Mouse (Mus musculus): ENCODE measurements around the gene Raf1. TPM values are rescaled to one million over a fixed set of nuclear protein-coding genes. Genes with fewer than 3 reads are reported as not detected.

Gene Raf1
- polyA plus RNA-seq, 1 experiment, result 209 TPM

DNA sequence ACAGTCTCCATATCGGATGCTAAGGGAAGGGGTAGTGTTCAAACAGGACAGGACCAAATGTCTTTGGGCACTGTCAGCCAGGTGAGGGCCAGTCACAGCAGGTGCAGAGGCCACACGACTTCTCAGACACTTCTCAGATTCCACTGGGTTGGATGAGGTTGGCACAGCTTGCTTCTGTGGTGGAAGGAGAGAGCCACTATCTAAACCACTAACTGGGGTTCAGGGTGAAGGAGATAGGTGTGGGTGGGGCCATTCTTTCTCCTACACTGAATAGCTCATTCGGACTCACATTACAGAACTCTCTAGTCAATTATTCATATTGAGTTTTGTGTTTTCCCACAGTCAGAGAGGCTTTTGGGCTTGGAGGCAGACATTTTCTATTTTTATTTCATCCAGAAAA lies 80.8 kb downstream of the Raf1 start:
- H3K4me1 ChIP-seq (replicated peaks; ENCODE audit: control insufficient read depth, insufficient read depth, low read length), result peaks cover 6% of the 10 kb centered on the region
- WGBS, result 55% methylated on average over 3 of the region's 3 CpGs
- no peak overlapping the region for H3K4me3 ChIP-seq (ENCODE audit: control insufficient read depth, insufficient read depth, low read length)
- DNase-seq, result no peak
- no peaks in the 10 kb centered on the region for H3K36me3 ChIP-seq (ENCODE audit: control insufficient read depth, insufficient read depth, low read length)
- no peak overlapping the region for H3K27ac ChIP-seq (ENCODE audit: control insufficient read depth, insufficient read depth, low read length)
- TF ChIP-seq CTCF (IDR thresholded peaks at IDR 0.05; ENCODE audit: borderline replicate concordance, control insufficient read depth, extremely low read depth, insufficient read depth, low read length, poor library complexity) (no peak), POLR2A (IDR thresholded peaks at IDR 0.05; ENCODE audit: control insufficient read depth, extremely low read depth, insufficient read depth, low read length, poor library complexity) (no peak)
- H3K27me3 ChIP-seq (ENCODE audit: control insufficient read depth, insufficient read depth, low read length), result no peaks in the 10 kb centered on the region

GRCm38 (mm10) chr6:115594463-115594862 lies 82.0 kb downstream of the Raf1 start:
- Histone ChIP-seq H3K4me1 (replicated peaks; ENCODE audit: control insufficient read depth, insufficient read depth, low read length) (peaks cover 10% of the 10 kb centered on the region), H3K27ac (ENCODE audit: control insufficient read depth, insufficient read depth, low read length) (no peak overlapping the region), H3K36me3 (ENCODE audit: control insufficient read depth, insufficient read depth, low read length) (no peaks in the 10 kb centered on the region), H3K4me3 (ENCODE audit: control insufficient read depth, insufficient read depth, low read length) (no peak overlapping the region), H3K27me3 (ENCODE audit: control insufficient read depth, insufficient read depth, low read length) (no peaks in the 10 kb centered on the region)
- TF ChIP-seq POLR2A (IDR thresholded peaks at IDR 0.05; ENCODE audit: control insufficient read depth, extremely low read depth, insufficient read depth, low read length, poor library complexity) (no peak), CTCF (IDR thresholded peaks at IDR 0.05; ENCODE audit: borderline replicate concordance, control insufficient read depth, extremely low read depth, insufficient read depth, low read length, poor library complexity) (no peak)
- DNase-seq, result peak; percentile 24
- WGBS, result 12% methylated on average over 3 of the region's 3 CpGs

GRCm38 (mm10) chr6:115593252-115593651 lies 83.2 kb downstream of the Raf1 start:
- H3K27ac ChIP-seq (ENCODE audit: control insufficient read depth, insufficient read depth, low read length), result no peak overlapping the region
- H3K4me3 ChIP-seq (ENCODE audit: control insufficient read depth, insufficient read depth, low read length), result no peak overlapping the region
- WGBS, result 73% methylated on average over 4 of the region's 4 CpGs
- H3K4me1 ChIP-seq (replicated peaks; ENCODE audit: control insufficient read depth, insufficient read depth, low read length), result peaks cover 16% of the 10 kb centered on the region
- H3K27me3 ChIP-seq (ENCODE audit: control insufficient read depth, insufficient read depth, low read length), result no peaks in the 10 kb centered on the region
- TF ChIP-seq POLR2A (IDR thresholded peaks at IDR 0.05; ENCODE audit: control insufficient read depth, extremely low read depth, insufficient read depth, low read length, poor library complexity), result no peak
- no peak for TF ChIP-seq CTCF (IDR thresholded peaks at IDR 0.05; ENCODE audit: borderline replicate concordance, control insufficient read depth, extremely low read depth, insufficient read depth, low read length, poor library complexity)
- DNase-seq, result no peak
- no peaks in the 10 kb centered on the region for H3K36me3 ChIP-seq (ENCODE audit: control insufficient read depth, insufficient read depth, low read length)

GRCm38 (mm10) chr6:115592458-115592857 lies 84.0 kb downstream of the Raf1 start, which contains the start of gene Mkrn2os:
Gene Mkrn2os (minus strand): TSS chr6:115592576.
- TF ChIP-seq POLR2A (IDR thresholded peaks at IDR 0.05; ENCODE audit: control insufficient read depth, extremely low read depth, insufficient read depth, low read length, poor library complexity) (no peak), CTCF (IDR thresholded peaks at IDR 0.05; ENCODE audit: borderline replicate concordance, control insufficient read depth, extremely low read depth, insufficient read depth, low read length, poor library complexity) (no peak)
- Histone ChIP-seq H3K4me1 (replicated peaks; ENCODE audit: control insufficient read depth, insufficient read depth, low read length) (peaks cover 16% of the 10 kb centered on the region), H3K27me3 (ENCODE audit: control insufficient read depth, insufficient read depth, low read length) (no peaks in the 10 kb centered on the region), H3K27ac (ENCODE audit: control insufficient read depth, insufficient read depth, low read length) (no peak within 1 kb of the TSS), H3K4me3 (ENCODE audit: control insufficient read depth, insufficient read depth, low read length) (no peak within 1 kb of the TSS), H3K36me3 (ENCODE audit: control insufficient read depth, insufficient read depth, low read length) (no peaks in the 10 kb centered on the region)
- WGBS, result 75% methylated on average over 5 of the region's 5 CpGs
- no peak for DNase-seq

DNA sequence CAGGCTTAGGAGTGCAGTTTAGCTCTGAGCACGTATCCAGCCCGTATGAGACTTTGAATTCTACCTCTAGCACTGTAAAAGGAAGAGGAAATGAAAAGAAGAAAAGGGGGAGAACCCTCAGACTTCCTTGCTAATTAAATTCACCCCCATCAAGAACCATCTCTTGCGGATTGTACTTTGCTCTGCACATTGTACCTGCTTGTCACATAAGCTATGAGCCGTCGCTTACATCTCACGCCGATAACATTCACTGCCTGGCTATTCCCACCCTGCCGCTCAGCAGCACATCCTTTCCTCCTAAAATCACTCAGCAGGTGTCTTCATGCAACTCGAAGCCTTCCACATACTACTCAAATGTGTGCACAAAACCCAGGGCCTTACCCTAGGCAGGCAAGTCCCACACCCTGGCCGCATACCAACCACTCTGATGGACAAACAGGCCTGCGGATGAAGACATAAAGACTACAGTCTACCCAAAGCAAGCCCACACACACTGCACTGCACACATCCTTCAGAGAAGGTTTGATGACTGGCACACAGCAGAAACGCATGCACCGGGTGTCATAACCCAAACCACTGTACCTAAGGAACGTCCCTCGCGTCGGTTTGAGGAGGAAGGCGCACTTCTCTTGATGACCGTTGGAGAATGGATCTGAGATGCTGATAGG lies 84.6 kb downstream of the Raf1 start:
- TF ChIP-seq POLR2A (IDR thresholded peaks at IDR 0.05; ENCODE audit: control insufficient read depth, extremely low read depth, insufficient read depth, low read length, poor library complexity), result no peak
- 87% methylated on average over 19 of the region's 19 CpGs for WGBS
- no peaks in the 10 kb centered on the region for H3K27me3 ChIP-seq (ENCODE audit: control insufficient read depth, insufficient read depth, low read length)
- no peak overlapping the region for H3K4me3 ChIP-seq (ENCODE audit: control insufficient read depth, insufficient read depth, low read length)
- peaks cover 16% of the 10 kb centered on the region for H3K4me1 ChIP-seq (replicated peaks; ENCODE audit: control insufficient read depth, insufficient read depth, low read length)
- DNase-seq, result no peak
- no peak overlapping the region for H3K27ac ChIP-seq (ENCODE audit: control insufficient read depth, insufficient read depth, low read length)
- H3K36me3 ChIP-seq (ENCODE audit: control insufficient read depth, insufficient read depth, low read length), result no peaks in the 10 kb centered on the region

DNA sequence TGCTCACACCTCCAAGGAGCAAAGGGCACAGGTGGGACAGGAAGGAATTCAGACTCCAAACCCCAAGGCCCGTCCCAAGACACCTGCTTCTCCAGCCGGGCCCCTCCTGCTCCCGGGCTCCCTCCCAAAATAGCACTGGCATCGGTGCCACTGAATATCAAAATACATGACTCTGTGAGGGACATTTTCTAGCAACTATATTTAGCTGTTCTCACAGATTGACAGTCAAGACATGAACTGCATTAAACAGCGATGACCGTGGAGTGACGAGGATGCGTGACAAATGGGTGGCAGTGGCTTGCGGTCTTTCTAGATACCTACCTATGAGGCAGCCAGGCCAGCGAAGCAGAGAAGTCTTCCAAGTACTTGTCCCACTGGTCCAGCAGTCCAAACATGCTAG lies 90.1 kb downstream of the Raf1 start:
- WGBS, result 94% methylated on average over 10 of the region's 10 CpGs
- no peaks in the 10 kb centered on the region for H3K36me3 ChIP-seq (ENCODE audit: control insufficient read depth, insufficient read depth, low read length)
- H3K27me3 ChIP-seq (ENCODE audit: control insufficient read depth, insufficient read depth, low read length), result no peaks in the 10 kb centered on the region
- no peak for DNase-seq
- H3K4me1 ChIP-seq (replicated peaks; ENCODE audit: control insufficient read depth, insufficient read depth, low read length), result peaks cover 10% of the 10 kb centered on the region
- no peak overlapping the region for H3K4me3 ChIP-seq (ENCODE audit: control insufficient read depth, insufficient read depth, low read length)
- TF ChIP-seq POLR2A (IDR thresholded peaks at IDR 0.05; ENCODE audit: control insufficient read depth, extremely low read depth, insufficient read depth, low read length, poor library complexity) (no peak), CTCF (IDR thresholded peaks at IDR 0.05; ENCODE audit: borderline replicate concordance, control insufficient read depth, extremely low read depth, insufficient read depth, low read length, poor library complexity) (no peak)
- no peak overlapping the region for H3K27ac ChIP-seq (ENCODE audit: control insufficient read depth, insufficient read depth, low read length)

GRCm38 (mm10) chr6:115584176-115584575 lies 92.3 kb downstream of the Raf1 start:
- DNase-seq, result no peak
- Histone ChIP-seq H3K27ac (ENCODE audit: control insufficient read depth, insufficient read depth, low read length) (no peak overlapping the region), H3K36me3 (ENCODE audit: control insufficient read depth, insufficient read depth, low read length) (no peaks in the 10 kb centered on the region), H3K27me3 (ENCODE audit: control insufficient read depth, insufficient read depth, low read length) (no peaks in the 10 kb centered on the region), H3K4me3 (ENCODE audit: control insufficient read depth, insufficient read depth, low read length) (no peak overlapping the region), H3K4me1 (replicated peaks; ENCODE audit: control insufficient read depth, insufficient read depth, low read length) (peaks cover 3% of the 10 kb centered on the region)
- WGBS, result 86% methylated on average over 3 of the region's 3 CpGs
- TF ChIP-seq POLR2A (IDR thresholded peaks at IDR 0.05; ENCODE audit: control insufficient read depth, extremely low read depth, insufficient read depth, low read length, poor library complexity) (no peak), CTCF (IDR thresholded peaks at IDR 0.05; ENCODE audit: borderline replicate concordance, control insufficient read depth, extremely low read depth, insufficient read depth, low read length, poor library complexity) (no peak)

Measured in thymus, adult 2 months (tissue).